Mouse (Mus musculus): ENCODE measurements at regions not wholly inside any gene's neighbourhood (a gene's known extent, or its start where the extent isn't known, plus 50 kb on each side); places are given as distances from the start of the nearest gene placed in this dataset.
A peak's percentile ranks its signal among the peaks of the same experiment; 100 is the strongest.

DNA sequence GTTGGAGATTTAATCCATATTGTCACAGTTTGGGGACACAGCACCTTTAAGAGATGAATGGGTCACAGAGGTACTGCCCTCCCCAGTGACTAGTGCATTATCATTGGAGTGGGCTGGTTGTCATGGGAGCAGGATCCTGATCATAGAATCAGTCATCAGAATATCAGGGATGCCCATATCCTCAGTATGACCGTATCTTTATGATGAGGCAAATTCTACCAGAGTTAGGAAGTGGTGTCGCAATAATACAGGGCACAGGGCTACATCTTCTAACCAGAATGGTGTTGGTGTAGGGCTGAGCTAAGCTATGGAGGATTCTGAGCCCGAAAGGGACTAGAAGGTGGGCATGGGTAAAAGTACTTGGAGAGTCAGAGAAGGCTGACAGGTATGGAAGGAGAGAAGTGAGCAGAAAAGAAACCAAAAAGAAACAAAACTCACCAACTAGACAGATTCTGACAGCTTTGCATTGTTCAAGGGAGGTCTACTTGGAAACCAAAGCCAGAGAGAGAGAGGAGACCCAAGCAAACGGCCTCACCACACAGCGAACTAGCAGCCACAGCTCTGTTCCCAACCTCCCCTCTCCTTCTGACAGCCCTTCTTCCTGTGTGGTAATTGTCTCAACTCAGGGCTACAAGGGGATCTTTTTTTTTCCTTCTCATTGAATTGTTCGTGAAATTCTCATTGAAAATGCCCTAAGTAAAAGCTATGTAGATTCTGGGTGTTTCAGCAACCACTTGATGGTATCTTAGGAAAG is 129.2 kb downstream of the Lrrc30 start:
- no peak for DNase-seq (ENCODE audit: low spot score)

DNA sequence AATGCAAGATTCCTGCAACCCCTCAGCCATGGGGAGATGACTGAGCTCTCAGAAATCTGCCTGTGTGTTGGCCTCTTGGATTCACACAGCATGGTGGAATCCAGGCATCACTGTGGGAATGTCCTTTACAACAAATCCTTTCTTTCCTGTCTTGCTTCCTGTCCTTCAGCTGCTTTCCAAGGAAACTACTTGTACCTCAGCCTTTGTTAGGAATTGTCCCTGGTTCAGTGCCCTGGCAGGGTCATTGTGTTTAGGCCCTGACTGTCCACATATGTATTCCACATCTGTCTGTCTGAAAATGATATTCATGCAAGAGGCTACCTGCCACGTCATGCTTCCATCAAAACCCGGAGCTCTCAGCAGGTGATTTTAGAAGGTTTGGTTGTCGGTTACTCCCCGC is 129.9 kb downstream of the Lrrc30 start:
- no peak for DNase-seq (ENCODE audit: low spot score)

DNA sequence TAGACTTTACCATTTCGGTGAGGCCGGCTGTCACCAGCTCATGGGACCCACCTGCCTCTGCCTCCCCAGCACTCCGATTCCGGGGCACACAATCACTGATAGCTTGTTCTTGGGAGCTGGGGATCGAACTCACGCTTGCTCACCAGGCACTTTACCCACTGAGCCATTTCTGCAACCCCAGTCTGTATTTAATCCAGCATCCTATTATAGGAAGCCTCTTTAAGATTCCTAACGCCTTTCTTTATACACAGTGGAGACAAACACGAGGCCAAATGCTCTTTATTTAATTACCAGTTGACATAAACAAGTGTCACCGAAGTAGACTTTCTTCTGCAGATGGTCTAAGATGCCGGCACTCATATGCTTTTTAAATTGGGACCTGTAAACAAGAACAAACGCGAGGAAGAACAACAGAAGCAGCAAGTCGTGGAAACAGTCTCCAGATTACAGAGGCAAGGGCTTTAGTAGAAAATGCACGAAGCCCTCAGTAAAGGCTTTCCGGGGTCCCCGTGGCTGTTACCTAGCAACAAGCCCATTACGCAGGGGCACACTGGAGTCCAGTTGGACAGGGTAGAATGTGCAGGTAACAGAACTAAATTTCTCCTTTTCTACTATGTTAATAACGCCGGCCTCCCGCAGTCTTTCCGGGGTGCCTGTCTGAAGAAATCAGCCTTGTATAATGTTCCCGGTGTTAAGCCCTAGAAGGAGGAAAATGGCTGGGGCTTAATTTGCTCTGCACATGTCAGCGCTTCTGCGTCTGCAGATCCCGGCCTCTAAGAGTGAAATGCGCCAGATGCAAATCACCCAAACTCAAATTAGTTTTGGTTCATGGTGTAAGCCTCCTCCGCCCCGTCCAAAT is 132.5 kb downstream of the Lrrc30 start:
- DNase-seq (ENCODE audit: low spot score), result no peak

DNA sequence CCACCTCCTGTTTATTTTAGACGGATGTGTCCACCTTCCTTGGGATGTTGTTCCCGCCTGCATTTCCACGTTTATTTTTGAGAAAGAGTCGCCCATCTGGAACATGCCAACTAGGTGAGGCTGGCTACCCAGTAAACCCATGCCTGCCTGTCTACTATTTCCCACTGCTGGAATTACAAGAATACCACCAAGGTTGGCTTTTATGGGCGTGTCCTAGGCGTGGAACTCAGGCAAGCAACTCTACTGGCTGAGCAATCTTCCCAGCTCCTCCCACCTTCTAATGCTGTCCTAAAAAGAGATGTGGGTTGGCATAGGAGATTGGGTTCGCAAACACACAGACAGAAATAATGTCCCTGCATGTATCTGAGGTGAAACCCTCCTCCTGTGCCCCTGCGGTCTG is 135.1 kb downstream of the Lrrc30 start:
- no peak for DNase-seq (ENCODE audit: low spot score)

DNA sequence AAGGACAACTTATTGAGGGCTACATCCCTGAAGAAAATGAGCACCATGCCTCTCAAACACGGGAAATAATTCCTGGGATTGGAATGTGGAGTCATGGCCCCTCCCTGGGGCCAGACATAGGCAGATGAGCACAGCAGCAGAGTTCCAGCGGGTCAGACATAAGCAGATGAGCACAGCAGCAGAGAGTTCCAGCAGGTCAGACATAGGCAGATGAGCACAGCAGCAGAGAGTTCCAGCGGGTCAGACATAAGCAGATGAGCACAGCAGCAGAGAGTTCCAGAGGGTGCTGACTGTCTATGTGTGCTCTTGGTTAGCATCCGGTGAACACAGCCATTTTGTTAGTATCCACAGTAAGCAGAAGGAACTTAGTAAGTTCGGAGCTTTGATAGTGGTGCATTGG is 126.2 kb upstream of the Ptprm start:
- no peak for DNase-seq (ENCODE audit: low spot score)

- peak; percentile 60 for DNase-seq (ENCODE audit: low spot score)
Measured at GRCm38 (mm10) chr17:67473137-67473536, 118.9 kb upstream of the Ptprm start.

DNA sequence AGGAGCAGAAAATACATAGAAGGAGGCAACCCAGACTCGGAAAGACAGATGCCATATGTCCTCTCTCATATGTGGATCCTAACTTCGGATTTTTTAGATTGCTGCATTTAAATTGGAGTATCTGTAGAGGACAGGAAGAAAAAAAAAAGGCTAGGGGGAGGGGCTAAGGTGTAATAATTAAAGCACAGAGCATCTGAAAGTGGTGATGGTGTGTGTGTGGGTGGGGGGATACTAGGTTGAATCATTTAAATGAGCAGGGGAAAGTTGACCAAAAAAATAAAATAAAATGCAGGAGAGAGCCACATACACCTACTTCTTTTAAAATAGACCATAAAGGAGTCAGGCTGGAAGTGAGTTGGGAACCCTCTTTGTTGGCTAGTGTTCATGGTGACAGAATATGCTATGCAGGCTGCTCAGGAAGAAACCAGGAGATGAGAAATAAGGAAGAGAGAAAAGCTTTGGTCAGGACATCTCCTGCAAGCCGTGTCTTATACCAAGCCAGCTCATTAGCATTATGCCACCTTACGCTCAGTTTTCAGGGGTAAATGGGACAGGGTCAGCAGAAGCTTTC is 104.7 kb upstream of the Ptprm start:
- no peak for DNase-seq (ENCODE audit: low spot score)

DNA sequence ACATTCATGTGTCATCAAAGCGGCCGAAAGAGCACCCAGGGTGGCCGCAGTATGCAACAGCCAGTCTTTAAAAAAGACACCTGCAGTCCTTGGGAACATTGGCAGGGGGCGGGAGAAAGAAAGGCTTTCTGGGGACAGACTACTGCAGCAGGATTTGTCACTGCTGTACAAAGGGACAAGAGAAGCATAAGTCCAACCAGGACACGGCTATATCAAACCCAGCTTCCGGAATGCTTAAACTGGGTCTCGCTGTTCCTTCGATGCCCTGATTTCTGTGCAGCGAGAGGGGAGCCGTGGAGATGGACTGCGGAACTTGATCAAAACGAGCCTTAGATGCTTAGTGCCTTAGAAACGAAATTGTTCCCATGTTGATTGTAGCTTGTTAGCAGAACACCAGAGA is 97.7 kb upstream of the Ptprm start:
- no peak for DNase-seq (ENCODE audit: low spot score)

GRCm38 (mm10) chr17:67451081-67451480 is 96.8 kb upstream of the Ptprm start:
- DNase-seq (ENCODE audit: low spot score), result no peak

GRCm38 (mm10) chr17:67450021-67450420 is 95.8 kb upstream of the Ptprm start:
- no peak for DNase-seq (ENCODE audit: low spot score)

- DNase-seq (ENCODE audit: low spot score), result no peak
Measured at GRCm38 (mm10) chr17:67445986-67446385, 91.7 kb upstream of the Ptprm start.

GRCm38 (mm10) chr17:67440961-67441360 is 86.7 kb upstream of the Ptprm start:
- DNase-seq (ENCODE audit: low spot score), result no peak

DNA sequence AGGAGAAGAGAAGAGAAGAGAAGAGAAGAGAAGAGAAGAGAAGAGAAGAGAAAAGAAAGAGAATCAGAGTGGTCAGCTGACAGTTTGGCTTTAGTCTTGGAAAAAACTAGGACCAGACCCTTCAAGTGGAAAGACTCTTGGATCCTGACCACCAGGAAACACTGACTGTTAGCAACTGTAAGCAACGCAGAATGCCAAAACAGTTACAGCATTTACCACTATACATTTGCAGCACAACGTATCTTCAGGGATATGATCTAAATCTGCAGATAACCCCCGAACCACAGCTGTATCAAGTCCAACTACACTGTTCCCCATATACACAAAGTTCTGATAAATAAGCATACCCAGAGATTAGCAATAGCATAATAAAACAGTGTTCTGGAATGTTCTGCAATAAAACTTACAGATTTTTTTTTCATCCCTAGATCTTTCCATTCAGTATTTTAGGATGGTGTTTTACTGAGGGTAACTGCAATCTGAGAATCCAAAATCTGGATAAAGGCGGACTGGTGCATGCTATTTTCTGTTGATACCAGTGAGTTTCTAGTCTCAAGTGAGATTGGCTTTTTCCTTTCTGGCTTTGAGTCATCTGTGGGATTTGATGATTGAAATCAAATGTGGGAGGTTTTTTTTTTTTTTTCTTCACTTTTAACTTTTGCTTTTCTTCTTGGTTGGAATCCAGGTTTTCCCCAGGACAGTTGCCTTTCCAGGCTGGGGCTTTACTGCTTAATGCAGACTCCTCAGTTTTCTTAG is 65.9 kb upstream of the Ptprm start:
- no peak for DNase-seq (ENCODE audit: low spot score)

DNA sequence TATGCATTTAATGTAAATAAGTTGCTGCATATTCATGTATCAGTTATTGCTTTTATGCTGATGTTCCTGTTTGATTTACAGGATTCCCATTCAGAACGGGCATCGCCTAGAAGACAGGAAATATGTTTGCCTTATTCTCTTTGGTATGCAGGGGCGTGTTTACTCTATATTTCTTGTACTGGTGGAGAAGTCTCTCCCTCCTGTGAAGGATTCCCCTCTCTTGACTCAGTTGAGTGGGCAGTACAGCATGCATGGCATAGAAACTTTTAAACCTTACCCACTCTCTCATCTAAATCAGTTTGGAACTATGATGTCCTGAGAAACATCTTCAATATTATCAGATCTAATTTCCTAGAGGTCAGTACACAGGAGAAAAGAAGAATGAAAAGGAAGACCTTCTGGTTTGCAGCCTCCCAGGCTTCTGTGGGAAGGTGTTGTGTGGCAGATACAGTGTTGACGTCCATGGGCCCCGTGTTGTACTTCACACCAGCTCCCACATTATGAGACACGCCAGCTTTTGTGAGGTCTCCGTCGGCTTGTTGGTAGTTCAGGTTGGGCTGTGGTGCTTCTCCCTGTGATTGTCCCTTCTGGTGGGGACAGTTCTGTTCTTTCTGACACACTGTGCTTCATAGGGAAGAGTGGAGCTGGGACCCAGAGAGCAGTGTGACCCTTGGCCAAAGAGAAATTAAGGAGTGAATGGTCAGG is 58.4 kb upstream of the Ptprm start:
- no peak for DNase-seq (ENCODE audit: low spot score)

DNA sequence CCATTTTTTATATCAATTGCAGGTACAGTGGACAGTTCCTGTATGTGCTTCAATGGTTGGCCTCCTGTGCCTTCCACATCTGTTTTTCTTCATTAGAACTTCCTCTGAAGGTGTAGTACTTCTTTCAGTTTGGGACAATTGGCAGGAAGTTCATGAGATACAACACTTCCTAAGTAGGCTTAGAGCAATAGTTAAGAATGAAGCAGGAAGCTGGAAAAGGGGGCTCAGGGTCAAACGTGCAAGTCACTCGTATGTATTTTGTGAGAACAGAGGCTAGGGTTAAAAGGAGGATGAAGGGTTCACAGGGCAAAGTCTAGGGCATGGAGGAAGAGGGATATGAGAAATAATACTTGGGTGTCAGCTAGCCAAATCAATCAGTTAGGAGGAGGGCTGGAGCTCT is 55.7 kb upstream of the Ptprm start:
- DNase-seq (ENCODE audit: low spot score), result no peak

DNA sequence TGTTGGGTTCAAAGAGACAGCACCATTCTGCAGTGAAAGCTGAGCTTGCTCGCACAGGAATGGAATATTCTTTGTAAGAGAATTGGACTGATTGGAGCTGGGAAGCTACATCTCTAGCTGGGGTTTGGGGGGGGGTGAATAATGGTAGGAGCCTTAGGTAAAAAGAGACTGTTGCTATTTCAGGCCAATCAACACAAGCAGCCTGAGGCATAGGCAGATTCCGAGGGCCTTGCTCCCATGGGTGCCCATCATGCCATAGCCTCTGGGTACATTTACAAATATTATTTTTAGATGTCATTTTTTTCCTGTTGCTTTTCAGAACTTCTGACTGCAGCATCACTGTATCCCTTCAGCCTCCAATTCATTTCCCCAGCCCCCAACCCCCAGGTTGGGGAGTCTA is 51.7 kb upstream of the Ptprm start:
- no peak for DNase-seq (ENCODE audit: low spot score)
